Mouse (Mus musculus) MEL (cell line): ENCODE results near the gene Olfr1249. TPM values are rescaled to one million over a fixed set of nuclear protein-coding genes. Genes with fewer than 3 reads are reported as not detected.

Experiments used
- DNase-seq: peaks from one replicate; pipeline ENCODE4 v3.0.0; 2011; ENCODE audit warnings: low read depth, low spot score
- H3K27ac ChIP-seq: 2 replicates; pipeline ENCODE4 v1.5.1; 2012; ENCODE audit warnings: low read depth, mild to moderate bottlenecking, control low read depth, low read length, moderate library complexity; ENCODE audit not compliant: control insufficient read depth
- H3K27me3 ChIP-seq, 2 experiments: fragments of 150-350 bp in 1 of 2; sonication (generic) in 1 of 2; 2 replicates each; pipeline ENCODE4 v1.6.1; 2012; ENCODE audit warnings: low read length in 2 of 2, mild to moderate bottlenecking in 2 of 2, improper control_type of control experiment in 1 of 2, moderate library complexity in 1 of 2; ENCODE audit not compliant: insufficient read depth in 2 of 2, control insufficient read depth in 1 of 2
- H3K36me3 ChIP-seq, 2 experiments: 2 replicates each; pipeline ENCODE4 v1.6.1; 2012 to 2014; ENCODE audit warnings: low read length in 2 of 2, improper control_type of control experiment in 1 of 2, inconsistent platforms in 1 of 2, mild to moderate bottlenecking in 1 of 2; ENCODE audit not compliant: insufficient read depth in 2 of 2, control insufficient read depth in 1 of 2
- H3K4me1 ChIP-seq, 2 experiments: fragments of 150-350 bp in 1 of 2; sonication (generic) in 1 of 2; 2 replicates each; pipeline ENCODE4 v1.6.1; 2012; ENCODE audit warnings: low read length in 2 of 2, improper control_type of control experiment in 1 of 2, mild to moderate bottlenecking in 1 of 2; ENCODE audit not compliant: insufficient read depth in 2 of 2, control insufficient read depth in 1 of 2
- H3K4me3 ChIP-seq, 2 experiments: fragments of 150-350 bp in 1 of 2; sonication (generic) in 1 of 2; 2 replicates each; pipeline ENCODE4 v1.5.1; 2012; ENCODE audit warnings: low read depth in 2 of 2, low read length in 2 of 2, mild to moderate bottlenecking in 2 of 2, moderate library complexity in 2 of 2, control low read depth in 1 of 2, improper control_type of control experiment in 1 of 2; ENCODE audit not compliant: control insufficient read depth in 1 of 2, insufficient read depth in 1 of 2
- H3K79me2 ChIP-seq: 2 replicates; pipeline ENCODE4 v1.6.1; 2012; ENCODE audit warnings: mild to moderate bottlenecking, low read length, moderate library complexity; ENCODE audit not compliant: control insufficient read depth, poor library complexity, insufficient read depth
- H3K9ac ChIP-seq: 2 replicates; pipeline ENCODE4 v1.6.1; 2012; ENCODE audit warnings: low read depth, mild to moderate bottlenecking, control low read depth, low read length, moderate library complexity; ENCODE audit not compliant: control insufficient read depth, poor library complexity, severe bottlenecking
- H3K9me3 ChIP-seq: fragments of 150-350 bp; sonication (generic); replicated peaks from 2 replicates; pipeline ENCODE4 v1.6.1; 2012; ENCODE audit warnings: mild to moderate bottlenecking, low read length, improper control_type of control experiment, moderate library complexity; ENCODE audit not compliant: insufficient read depth
- CHD1 ChIP-seq: IDR thresholded peaks from 2 replicates; pipeline ENCODE4 v1.6.1; 2012; ENCODE audit warnings: low read depth, mild to moderate bottlenecking, inconsistent platforms, low read length, improper control_type of control experiment
- CHD2 ChIP-seq: IDR thresholded peaks from 2 replicates; pipeline ENCODE4 v1.6.1; 2011; ENCODE audit warnings: low read length, improper control_type of control experiment
- E2F4 ChIP-seq: IDR thresholded peaks from 2 replicates; pipeline ENCODE4 v1.6.1; 2011; ENCODE audit warnings: low read depth, low read length, improper control_type of control experiment, borderline replicate concordance
- ELF1 ChIP-seq: IDR thresholded peaks from 2 replicates; pipeline ENCODE4 v1.6.1; 2014; ENCODE audit warnings: low read depth, mild to moderate bottlenecking, inconsistent platforms, low read length, improper control_type of control experiment, moderate library complexity
- EP300 ChIP-seq, 2 experiments: IDR thresholded peaks; 2 replicates each; pipeline ENCODE4 v1.6.1; 2011; ENCODE audit warnings: improper control_type of control experiment in 2 of 2, low read length in 2 of 2, low read depth in 1 of 2, mild to moderate bottlenecking in 1 of 2
- ETS1 ChIP-seq: IDR thresholded peaks from 2 replicates; pipeline ENCODE4 v1.6.1; 2012; ENCODE audit warnings: low read depth, mild to moderate bottlenecking, inconsistent platforms, low read length, improper control_type of control experiment, moderate library complexity
- GABPA ChIP-seq: IDR thresholded peaks from 2 replicates; pipeline ENCODE4 v1.6.1; 2012; ENCODE audit warnings: low read depth, mild to moderate bottlenecking, inconsistent platforms, low read length, improper control_type of control experiment, moderate library complexity
- HCFC1 ChIP-seq: IDR thresholded peaks from 2 replicates; pipeline ENCODE4 v1.6.1; 2012; ENCODE audit warnings: low read depth, mild to moderate bottlenecking, inconsistent platforms, low read length, improper control_type of control experiment, moderate library complexity
- JUND ChIP-seq: IDR thresholded peaks from 2 replicates; pipeline ENCODE4 v1.6.1; 2011; ENCODE audit warnings: low read depth, mild to moderate bottlenecking, improper control_type of control experiment, low read length
- KAT2A ChIP-seq: conservative IDR thresholded peaks from 2 replicates; pipeline ENCODE4 v1.6.1; 2012; ENCODE audit warnings: low read depth, low read length, improper control_type of control experiment, inconsistent platforms
- MAFK ChIP-seq: IDR thresholded peaks from 2 replicates; pipeline ENCODE4 v1.6.1; 2011; ENCODE audit warnings: low read depth, mild to moderate bottlenecking, low read length, improper control_type of control experiment, borderline replicate concordance
- MAX ChIP-seq: IDR thresholded peaks from 2 replicates; pipeline ENCODE4 v1.6.1; 2011; ENCODE audit warnings: low read length, improper control_type of control experiment
- MAZ ChIP-seq: IDR thresholded peaks from 2 replicates; pipeline ENCODE4 v1.6.1; 2012; ENCODE audit warnings: low read depth, mild to moderate bottlenecking, inconsistent platforms, low read length, improper control_type of control experiment
- MXI1 ChIP-seq: IDR thresholded peaks from 2 replicates; pipeline ENCODE4 v1.6.1; 2011; ENCODE audit warnings: mild to moderate bottlenecking, low read depth, low read length, improper control_type of control experiment
- MYB ChIP-seq: IDR thresholded peaks from 2 replicates; pipeline ENCODE4 v1.6.1; 2011; ENCODE audit warnings: mild to moderate bottlenecking, low read depth, low read length, improper control_type of control experiment
- MYC ChIP-seq: IDR thresholded peaks from 2 replicates; pipeline ENCODE4 v1.6.1; 2011; ENCODE audit warnings: low read depth, mild to moderate bottlenecking, low read length, improper control_type of control experiment, moderate library complexity
- NELFE ChIP-seq: IDR thresholded peaks from 2 replicates; pipeline ENCODE4 v1.6.1; 2011; ENCODE audit warnings: low read depth, low read length, improper control_type of control experiment
- POLR2A ChIP-seq, 2 experiments: IDR thresholded peaks; 2 replicates each; pipeline ENCODE4 v1.6.1; 2011 to 2012; ENCODE audit warnings: low read length in 2 of 2, mild to moderate bottlenecking in 2 of 2, control low read depth in 1 of 2, improper control_type of control experiment in 1 of 2, low read depth in 1 of 2, moderate library complexity in 1 of 2; ENCODE audit not compliant: control insufficient read depth in 1 of 2, insufficient read depth in 1 of 2, poor library complexity in 1 of 2
- POLR2AphosphoS5 ChIP-seq: IDR thresholded peaks from 2 replicates; pipeline ENCODE4 v1.6.1; 2012; ENCODE audit warnings: low read depth, borderline replicate concordance, mild to moderate bottlenecking, inconsistent platforms, low read length, moderate library complexity, mixed read lengths
- RAD21 ChIP-seq: IDR thresholded peaks from 2 replicates; pipeline ENCODE4 v1.6.1; 2011; ENCODE audit warnings: mild to moderate bottlenecking, low read depth, low read length, improper control_type of control experiment
- RCOR1 ChIP-seq: IDR thresholded peaks from 2 replicates; pipeline ENCODE4 v1.6.1; 2012; ENCODE audit warnings: low read depth, mild to moderate bottlenecking, inconsistent platforms, low read length, improper control_type of control experiment
- UBTF ChIP-seq: IDR thresholded peaks from 2 replicates; pipeline ENCODE4 v1.6.1; 2012; ENCODE audit warnings: low read depth, mild to moderate bottlenecking, inconsistent platforms, low read length, improper control_type of control experiment, moderate library complexity, borderline replicate concordance; ENCODE audit not compliant: insufficient read depth
- USF1 ChIP-seq: IDR thresholded peaks from 2 replicates; pipeline ENCODE4 v1.6.1; 2014; ENCODE audit warnings: low read depth, mild to moderate bottlenecking, inconsistent platforms, low read length, improper control_type of control experiment, moderate library complexity
- ZMIZ1 ChIP-seq: IDR thresholded peaks from 2 replicates; pipeline ENCODE4 v1.6.1; 2012; ENCODE audit warnings: low read depth, mild to moderate bottlenecking, inconsistent platforms, low read length, improper control_type of control experiment, moderate library complexity
- polyA plus RNA-seq, 2 experiments: library from polyadenylated mRNA; stranded (reverse) in 1 of 2; unstranded in 1 of 2; fragments of >175 nt in 1 of 2; fragments of >200 nt in 1 of 2; gene quantifications; 2 replicates each; pipeline versions ENCODE4 v1.2.1 to v1.2.4; 2012; ENCODE audit warnings: low replicate concordance in 2 of 2, low read depth in 1 of 2; ENCODE audit not compliant: insufficient read length in 2 of 2, insufficient read depth in 1 of 2, missing spikeins in 1 of 2
- total RNA-seq: library from RNA; depleted of rRNA; stranded (reverse); fragments of 300-350 nt; gene quantifications from 2 replicates; pipeline ENCODE4 v1.2.3, GENCODE M21; 2012; rRNA removed

Gene Olfr1249
- not detected in 2 replicates for total RNA-seq
- polyA plus RNA-seq: not detected

DNA sequence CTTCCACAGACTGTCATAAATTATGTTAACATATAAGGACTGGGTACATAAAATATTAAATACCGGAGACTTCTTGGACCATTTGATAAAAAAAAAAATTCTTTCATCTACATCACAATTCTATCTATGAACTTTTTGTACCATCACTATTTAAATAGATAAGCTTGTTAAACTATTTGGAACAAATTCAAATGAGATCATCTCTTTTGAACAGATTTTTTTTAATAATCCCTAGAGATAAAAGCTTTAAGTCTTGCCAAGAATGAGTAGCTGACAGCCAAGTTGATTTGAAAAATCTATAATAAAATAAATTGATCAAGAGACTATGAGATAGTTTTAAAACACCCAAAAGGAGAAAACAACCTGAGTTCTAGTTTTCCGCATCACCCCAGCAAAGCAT, at the start of gene Olfr1249:
Olfr1249 (minus strand) TSS at position 101 of the 400 bp plus-strand sequence.
- no peaks in the 10 kb centered on the region for H3K9me3 ChIP-seq
- H3K27ac ChIP-seq: no peak within 1 kb of the TSS
- TF ChIP-seq ETS1 (no peak), RAD21 (no peak), POLR2A (IDR thresholded peaks at IDR 0.05; ENCODE audit: control insufficient read depth in 1 of 2, insufficient read depth in 1 of 2, low read depth in 1 of 2, low read length in 2 of 2, poor library complexity in 1 of 2) (no peak), EP300 (IDR thresholded peaks at IDR 0.05; ENCODE audit: low read depth in 1 of 2, low read length in 2 of 2) (no peak), MAZ (no peak), JUND (no peak), RCOR1 (no peak), USF1 (no peak), MAX (no peak), KAT2A (no peak), CHD1 (no peak), MYC (no peak), ZMIZ1 (no peak), GABPA (no peak), MYB (no peak)
- H3K79me2 ChIP-seq: no peaks in the 10 kb centered on the region
- H3K27me3 ChIP-seq: no peaks in the 10 kb centered on the region
- H3K9ac ChIP-seq: no peak within 1 kb of the TSS
- H3K4me1 ChIP-seq: no peaks in the 10 kb centered on the region
- H3K4me3 ChIP-seq: no peak within 1 kb of the TSS
- no peak for DNase-seq
- no peaks in the 10 kb centered on the region for H3K36me3 ChIP-seq

GRCm38 (mm10) chr2:89671836-89672235, 37.1 kb upstream of the Olfr1249 start, which contains the start of gene Olfr1251:
TSS of gene Olfr1251 (minus strand) at chr2:89671936.
- no peak for DNase-seq
- Histone ChIP-seq H3K9ac (no peak within 1 kb of the TSS), H3K27me3 (no peaks in the 10 kb centered on the region), H3K27ac (no peak within 1 kb of the TSS), H3K4me3 (no peak within 1 kb of the TSS), H3K4me1 (no peaks in the 10 kb centered on the region), H3K9me3 (no peaks in the 10 kb centered on the region), H3K79me2 (no peaks in the 10 kb centered on the region), H3K36me3 (no peaks in the 10 kb centered on the region)
- TF ChIP-seq MYB (no peak), EP300 (IDR thresholded peaks at IDR 0.05; ENCODE audit: low read depth in 1 of 2, low read length in 2 of 2) (no peak), CHD2 (no peak), CHD1 (no peak), USF1 (no peak), ZMIZ1 (no peak), NELFE (no peak), MAFK (no peak), MAZ (no peak), UBTF (no peak), MXI1 (no peak), E2F4 (no peak), POLR2AphosphoS5 (no peak), ELF1 (no peak), HCFC1 (no peak)
